Mouse (Mus musculus) NIH3T3 (cell line): Measurements from ENCODE around the gene Tmtc4.
A peak's percentile ranks its signal among the peaks of the same experiment; 100 is the strongest.

Experiments used
- DNase-seq: peaks from one replicate; pipeline ENCODE4 v3.0.0-alpha.2; 2012; ENCODE audit warnings: low read depth

Tmtc4 gene

GRCm38 (mm10) chr14:122974854-122975570, 8.8 kb downstream of the Tmtc4 start:
- DNase-seq, result peak; percentile 61

- DNase-seq, result no peak
Measured at GRCm38 (mm10) chr14:122973091-122973490, 10.7 kb downstream of the Tmtc4 start.

- no peak for DNase-seq
Measured at GRCm38 (mm10) chr14:122968049-122968448, 15.8 kb downstream of the Tmtc4 start.

DNA sequence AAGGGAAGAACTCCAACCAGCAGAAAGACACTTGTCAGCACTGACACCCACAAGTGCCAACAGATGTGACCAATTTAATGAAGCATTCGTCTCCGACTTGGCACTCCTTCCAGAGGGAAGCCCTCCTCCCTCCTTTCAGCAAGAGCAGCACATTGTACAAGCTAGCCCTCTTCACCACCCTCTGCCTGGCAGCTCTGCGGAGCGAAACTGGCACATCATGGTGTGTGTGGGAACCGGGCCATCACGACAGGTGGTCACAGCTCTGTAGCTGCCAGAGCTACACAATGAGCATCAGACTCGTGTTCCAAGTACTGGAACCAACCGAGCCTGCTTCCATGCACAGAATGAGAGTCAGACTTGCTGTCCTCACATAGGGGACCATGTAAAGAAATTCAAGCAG, 25.9 kb downstream of the Tmtc4 start:
- DNase-seq, result no peak

- peak; percentile 83 for DNase-seq
Measured at GRCm38 (mm10) chr14:122953331-122953730, 30.5 kb downstream of the Tmtc4 start.

DNA sequence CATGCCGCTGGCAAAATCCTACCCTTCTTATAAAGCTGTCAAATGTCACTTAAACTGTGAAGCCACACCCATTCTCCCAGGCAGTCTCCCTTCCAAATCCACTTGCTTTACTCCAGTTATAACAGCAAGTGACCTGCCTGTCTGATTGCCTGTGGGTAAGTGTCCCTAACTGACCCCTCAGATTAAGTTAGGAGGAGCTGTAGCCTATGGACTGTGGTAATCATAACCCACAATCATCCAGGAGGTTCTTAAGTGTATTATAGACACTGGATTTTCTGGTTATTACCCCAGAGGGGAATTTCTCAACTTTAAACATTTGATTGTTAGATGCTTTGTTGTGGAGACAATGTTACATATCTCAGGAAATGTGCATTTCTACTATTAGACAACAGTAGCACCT, 31.3 kb downstream of the Tmtc4 start:
- no peak for DNase-seq

GRCm38 (mm10) chr14:122951676-122952445, 32.0 kb downstream of the Tmtc4 start:
- no peak for DNase-seq

DNA sequence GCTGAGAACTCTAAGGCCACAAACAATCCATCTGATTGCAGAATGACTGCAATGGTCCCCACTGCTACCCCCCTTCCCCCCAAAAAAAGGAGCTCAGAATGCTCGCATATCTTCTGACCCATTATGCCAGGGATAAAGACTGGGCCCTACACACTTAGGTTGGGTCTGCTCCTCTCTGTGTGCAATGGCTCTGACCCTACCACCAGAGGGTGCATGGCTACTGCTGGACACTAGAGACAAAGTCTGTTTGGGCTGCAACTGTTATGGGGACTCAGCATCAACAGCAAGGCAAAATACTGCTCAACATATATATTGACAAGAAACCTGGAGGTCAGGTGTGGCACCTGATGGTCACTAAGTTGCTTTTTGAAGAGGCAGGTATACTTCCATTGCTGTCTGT, 32.9 kb downstream of the Tmtc4 start:
- peak; percentile 19 for DNase-seq

DNA sequence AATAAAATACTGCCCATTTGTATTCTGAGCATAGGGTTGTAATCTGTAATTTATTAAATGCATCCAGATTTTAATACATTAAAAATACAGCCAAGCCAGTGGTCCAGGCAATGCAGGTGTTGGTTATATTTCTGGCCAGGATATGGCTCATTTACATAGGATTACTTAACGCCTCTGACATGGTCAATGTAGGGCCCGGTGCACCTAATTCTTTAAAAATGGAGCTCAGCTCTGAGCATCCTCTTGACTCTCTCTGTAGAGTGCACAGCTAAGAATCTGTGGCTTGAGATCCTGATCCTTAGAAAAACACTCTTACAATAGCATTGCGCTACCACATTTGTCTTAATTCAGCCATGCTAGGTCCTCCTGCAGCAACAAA, 40.4 kb downstream of the Tmtc4 start:
- DNase-seq, result no peak

GRCm38 (mm10) chr14:122942757-122943474, 40.9 kb downstream of the Tmtc4 start:
- DNase-seq, result no peak

- no peak for DNase-seq
Measured at GRCm38 (mm10) chr14:122936460-122936859, 47.4 kb downstream of the Tmtc4 start.

GRCm38 (mm10) chr14:122920011-122920410, 63.8 kb downstream of the Tmtc4 start:
- peak; percentile 26 for DNase-seq

DNA sequence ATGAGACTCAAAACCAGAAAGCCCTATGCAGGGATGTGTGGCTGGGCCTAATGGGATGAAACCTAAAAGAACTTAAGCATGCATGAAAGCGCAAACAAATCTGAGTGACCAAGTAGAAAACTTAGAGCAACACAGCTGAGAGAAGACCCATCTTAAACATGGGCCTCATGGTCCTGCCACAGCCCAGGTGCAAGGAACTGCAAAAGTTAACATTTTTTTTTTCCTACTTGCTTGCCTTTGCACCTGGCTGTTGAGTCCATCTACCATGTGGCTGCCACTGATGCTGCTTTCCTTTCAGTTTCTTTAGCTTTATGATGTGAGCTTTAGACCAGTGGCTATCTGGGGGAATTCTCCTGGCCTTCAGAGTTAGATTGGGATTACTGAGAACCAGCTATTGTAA, 66.2 kb downstream of the Tmtc4 start:
- DNase-seq, result no peak

GRCm38 (mm10) chr14:122913657-122914056, 70.2 kb downstream of the Tmtc4 start, which contains the start of gene Ggact:
Ggact (minus strand) TSS chr14:122913757.
- DNase-seq, result no peak

DNA sequence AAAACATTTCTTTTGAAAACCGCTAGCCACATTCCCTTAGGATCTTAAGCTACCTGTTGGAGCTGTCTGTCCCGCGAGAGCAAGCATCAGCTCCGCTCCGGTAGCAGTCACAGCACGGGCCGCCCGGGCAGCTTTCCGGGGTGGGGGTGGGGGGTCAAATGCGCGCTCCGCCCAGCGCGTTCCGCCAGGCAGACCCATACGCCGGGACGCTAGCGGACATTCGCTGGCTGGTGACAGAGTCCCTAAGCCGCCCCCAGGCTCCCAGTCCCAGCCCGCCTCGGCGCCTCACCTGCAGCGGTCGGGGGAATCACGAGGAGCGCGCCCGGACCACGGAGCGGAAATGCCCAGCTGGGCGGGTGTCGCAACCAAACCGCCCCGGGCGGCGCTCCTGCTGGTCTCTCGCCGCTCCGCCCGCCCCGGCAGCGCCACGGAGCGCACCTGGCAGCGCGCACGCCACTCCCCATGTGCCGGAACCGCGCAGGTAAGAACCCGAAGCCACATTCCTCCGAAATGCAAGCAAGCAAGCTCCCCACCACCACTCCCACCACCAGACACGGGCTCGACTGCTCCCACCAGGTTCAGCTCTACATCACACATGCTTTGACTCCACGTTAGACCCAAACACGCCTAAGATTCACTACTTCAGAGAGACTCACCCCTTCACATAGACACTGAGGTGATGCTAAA, 70.9 kb downstream of the Tmtc4 start:
- DNase-seq, result peak; percentile 77

- peak; percentile 28 for DNase-seq
Measured at GRCm38 (mm10) chr14:122912137-122912536, 71.7 kb downstream of the Tmtc4 start.

DNA sequence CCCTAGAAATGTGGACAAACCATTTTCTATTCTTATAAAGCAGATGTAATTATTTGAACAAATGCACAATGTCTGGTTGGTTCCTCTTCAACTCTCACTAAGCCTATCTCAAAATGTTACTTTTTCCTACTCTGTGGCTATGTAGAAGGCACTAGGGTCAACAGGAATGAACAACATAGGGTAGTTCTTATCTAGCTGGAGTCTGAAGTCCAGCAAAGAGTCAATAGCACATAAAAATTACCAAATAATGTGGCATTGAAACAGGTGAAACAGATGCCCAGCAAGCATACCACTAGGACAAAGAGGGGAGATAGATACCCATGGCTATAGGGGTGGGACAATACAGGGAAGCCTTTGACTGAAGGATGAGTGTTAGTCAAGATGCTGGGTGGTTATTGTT, 72.6 kb downstream of the Tmtc4 start:
- DNase-seq, result no peak

GRCm38 (mm10) chr14:122909368-122910091, 74.3 kb downstream of the Tmtc4 start:
- DNase-seq, result no peak

DNA sequence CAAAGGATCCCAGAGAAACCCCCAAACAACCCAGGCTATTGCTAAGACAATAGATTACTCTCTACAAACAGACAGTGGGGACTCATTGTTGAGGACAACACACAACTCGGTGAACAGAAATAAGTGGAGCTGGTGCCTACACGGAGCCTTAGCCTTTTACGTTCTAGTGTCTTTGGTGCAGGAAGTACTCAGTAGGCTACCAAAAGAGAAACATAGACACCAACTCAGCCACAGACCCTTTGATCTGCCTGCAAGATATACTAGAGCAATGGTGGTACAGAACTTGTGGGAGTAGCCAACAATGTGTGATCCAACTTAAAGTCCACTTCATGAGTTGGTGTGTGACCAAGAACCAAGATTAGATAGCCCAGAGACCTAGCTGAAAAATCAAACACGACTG, 75.8 kb downstream of the Tmtc4 start:
- DNase-seq, result no peak

- DNase-seq, result no peak
Measured at GRCm38 (mm10) chr14:122905007-122905406, 78.8 kb downstream of the Tmtc4 start.

DNA sequence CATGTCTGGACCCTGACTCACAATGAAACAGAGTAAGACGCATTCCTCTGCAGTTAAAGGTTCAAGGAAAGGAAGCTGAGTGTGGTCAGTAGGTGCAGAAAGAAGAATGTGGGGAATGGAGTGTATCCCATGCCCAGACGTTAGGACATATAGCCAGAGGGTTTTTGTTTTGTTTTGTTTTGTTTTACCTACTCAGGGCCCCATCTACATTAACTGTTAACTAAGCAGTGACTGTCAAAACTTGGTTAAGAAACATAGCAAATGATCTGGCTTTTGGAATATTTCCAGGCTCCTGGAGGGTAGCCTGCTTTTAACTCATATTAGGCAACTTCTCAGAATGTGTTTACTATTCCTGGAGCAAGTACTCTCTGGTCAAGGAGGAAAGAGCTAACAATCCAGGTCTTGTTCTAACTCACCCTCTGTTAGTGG, 79.9 kb downstream of the Tmtc4 start:
- DNase-seq, result peak; percentile 89
